Mouse (Mus musculus): ENCODE measurements around the gene Ndufb7.
A peak's percentile ranks its signal among the peaks of the same experiment; 100 is the strongest.

Ndufb7 gene

DNA sequence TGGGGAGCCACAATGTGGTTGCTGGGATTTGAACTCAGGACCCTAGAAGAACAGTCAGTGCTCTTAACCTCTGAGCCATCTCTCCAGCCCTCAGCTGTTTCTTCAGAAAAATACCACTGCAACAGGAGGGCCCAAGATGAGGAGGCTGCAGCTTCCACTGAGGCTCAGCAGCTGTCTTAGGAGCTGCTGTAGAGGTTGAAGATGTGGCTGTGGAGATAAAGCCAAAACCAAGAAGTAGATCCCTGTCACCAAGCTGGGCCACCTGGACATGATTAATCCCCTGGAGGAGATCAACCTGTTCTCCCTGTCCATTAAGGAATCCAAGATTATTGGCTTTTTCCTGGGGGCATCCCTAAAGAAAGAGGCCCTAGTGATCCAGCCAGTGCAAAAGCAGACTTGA, 33.3 kb downstream of the Ndufb7 start:
- DNase-seq (ENCODE audit: extremely low spot score, low spot score), result no peak

GRCm38 (mm10) chr8:83602650-83603029, 36.2 kb downstream of the Ndufb7 start:
- DNase-seq (ENCODE audit: extremely low spot score, low spot score), result no peak

DNA sequence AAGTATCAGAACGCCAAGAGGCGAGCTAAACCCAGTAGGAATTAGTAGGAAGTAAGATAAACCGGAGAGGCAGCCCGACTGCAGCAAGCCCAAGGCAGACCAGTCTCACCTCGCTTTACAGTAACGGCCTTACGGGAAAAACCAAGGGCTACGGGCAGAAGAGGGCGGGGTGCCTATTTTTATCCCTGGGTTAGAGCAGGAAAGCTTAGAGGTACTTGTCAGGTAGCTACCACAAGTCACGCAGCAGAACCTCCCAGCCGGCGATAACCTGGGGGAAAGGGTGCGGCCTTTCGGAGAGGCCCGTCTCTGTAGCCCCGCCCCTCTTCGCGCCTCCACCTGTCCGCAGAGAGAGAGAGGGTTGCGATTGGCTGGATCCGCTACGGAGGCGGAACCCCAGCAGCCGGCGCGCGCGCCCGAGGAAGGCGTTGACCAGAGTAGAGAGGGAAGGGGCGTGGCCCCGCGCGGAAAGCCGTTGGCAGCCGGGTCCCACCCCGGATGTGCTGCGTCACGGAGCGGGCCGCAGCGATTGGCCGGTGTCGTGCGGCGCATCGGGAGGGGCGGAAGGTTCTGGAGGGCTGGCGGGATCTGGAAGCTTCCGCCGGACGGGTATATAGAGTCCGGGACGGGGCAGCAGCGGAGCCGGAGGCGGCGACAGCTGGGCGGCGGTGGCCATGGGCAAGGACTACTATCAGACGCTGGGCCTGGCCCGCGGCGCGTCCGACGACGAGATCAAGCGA, 41.4 kb downstream of the Ndufb7 start, which contains the start of the genes Tecr and Dnajb1:
Tecr (minus strand) TSS at position 311 of the 737 bp plus-strand sequence.
Dnajb1 (plus strand) TSS at position 533 of the 737 bp plus-strand sequence.
- DNase-seq (ENCODE audit: extremely low spot score, low spot score), result peak; percentile 98

DNA sequence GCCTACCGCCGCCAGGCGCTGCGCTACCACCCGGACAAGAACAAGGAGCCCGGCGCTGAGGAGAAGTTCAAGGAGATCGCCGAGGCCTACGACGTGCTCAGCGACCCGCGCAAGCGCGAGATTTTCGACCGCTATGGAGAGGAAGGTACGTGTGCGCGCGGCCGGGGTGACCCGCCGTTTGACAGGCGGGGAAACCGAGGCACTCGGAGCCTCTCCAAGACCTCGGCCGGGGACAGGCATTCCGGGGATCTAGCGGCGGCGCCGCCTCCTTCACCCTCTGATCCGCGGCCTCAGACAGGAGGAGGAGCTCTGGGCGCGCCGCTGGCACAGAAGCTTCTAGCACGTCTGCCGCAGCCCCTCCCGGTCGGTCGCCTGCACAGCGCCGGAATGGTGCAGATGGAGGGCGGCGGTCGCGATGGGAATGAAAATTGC, 41.9 kb downstream of the Ndufb7 start:
- peak; percentile 82 for DNase-seq (ENCODE audit: extremely low spot score, low spot score)

GRCm38 (mm10) chr8:83609086-83609485, 42.6 kb downstream of the Ndufb7 start:
- DNase-seq (ENCODE audit: extremely low spot score, low spot score), result no peak

DNA sequence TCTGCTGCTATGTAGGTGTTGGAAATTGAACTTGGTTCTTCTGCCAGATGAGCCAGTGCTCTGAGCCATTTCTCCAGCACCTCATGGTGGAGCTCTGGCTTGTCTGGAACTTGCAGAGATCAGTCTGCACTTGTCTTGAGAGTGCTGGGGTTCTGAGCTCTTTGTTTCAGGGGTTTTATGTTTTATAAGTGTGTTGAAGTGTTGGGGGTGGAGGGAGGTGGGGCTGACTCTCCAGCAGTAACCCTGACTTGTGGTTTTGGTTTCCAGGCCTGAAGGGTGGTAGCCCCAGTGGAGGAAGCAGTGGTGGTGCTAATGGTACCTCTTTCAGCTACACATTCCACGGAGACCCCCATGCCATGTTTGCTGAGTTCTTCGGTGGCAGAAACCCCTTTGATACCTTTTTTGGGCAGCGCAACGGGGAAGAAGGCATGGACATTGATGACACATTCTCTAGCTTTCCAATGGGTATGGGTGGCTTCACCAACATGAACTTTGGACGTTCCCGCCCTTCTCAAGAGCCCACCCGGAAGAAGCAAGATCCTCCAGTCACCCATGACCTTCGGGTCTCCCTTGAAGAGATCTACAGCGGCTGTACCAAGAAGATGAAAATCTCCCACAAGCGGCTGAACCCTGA, 43.2 kb downstream of the Ndufb7 start:
- DNase-seq (ENCODE audit: extremely low spot score, low spot score), result no peak

DNA sequence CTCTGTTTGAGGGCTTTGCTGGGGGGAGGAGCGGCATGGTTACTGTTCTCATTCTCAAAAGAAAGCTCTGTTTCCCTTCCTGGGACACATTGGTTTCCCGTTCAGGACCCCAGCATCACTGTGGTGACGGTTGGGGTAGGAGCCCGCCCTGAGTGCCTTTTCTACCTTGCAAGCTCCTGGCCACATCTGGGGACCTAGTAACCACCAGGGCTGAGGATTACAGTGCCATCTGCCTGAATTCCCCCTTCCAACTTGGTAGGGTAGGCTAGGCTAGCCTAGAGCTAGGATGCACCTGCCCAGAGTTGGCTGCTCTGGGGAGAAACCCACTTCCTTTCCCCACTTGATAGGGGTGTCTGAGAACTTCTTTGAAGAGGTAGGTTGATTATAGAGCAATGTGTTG, 45.5 kb downstream of the Ndufb7 start:
- DNase-seq (ENCODE audit: extremely low spot score, low spot score), result no peak

GRCm38 (mm10) chr8:83613695-83614094, 47.2 kb downstream of the Ndufb7 start:
- DNase-seq (ENCODE audit: extremely low spot score, low spot score), result no peak

- DNase-seq (ENCODE audit: extremely low spot score, low spot score), result no peak
Measured at GRCm38 (mm10) chr8:83616625-83617024, 50.2 kb downstream of the Ndufb7 start.

DNA sequence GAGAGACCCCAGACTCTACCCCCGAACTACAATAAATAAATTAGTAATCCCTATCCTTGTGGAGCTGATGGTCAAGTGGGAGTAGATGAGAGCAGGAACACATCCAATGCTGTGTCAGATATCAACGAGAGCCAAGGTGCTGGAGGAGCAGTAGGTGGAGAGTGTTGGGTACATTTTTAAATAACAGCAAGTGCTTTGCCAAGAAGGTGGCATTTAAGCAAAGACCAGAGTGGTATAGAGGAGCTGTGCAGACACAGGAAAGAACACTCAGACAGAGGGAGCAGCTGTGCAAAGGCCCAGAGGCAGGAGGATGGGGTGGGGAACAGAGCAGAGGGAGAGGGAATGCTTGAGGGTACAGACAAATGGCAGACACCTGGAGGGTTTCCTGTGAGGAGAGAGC, 50.6 kb downstream of the Ndufb7 start:
- DNase-seq (ENCODE audit: extremely low spot score, low spot score), result no peak

DNA sequence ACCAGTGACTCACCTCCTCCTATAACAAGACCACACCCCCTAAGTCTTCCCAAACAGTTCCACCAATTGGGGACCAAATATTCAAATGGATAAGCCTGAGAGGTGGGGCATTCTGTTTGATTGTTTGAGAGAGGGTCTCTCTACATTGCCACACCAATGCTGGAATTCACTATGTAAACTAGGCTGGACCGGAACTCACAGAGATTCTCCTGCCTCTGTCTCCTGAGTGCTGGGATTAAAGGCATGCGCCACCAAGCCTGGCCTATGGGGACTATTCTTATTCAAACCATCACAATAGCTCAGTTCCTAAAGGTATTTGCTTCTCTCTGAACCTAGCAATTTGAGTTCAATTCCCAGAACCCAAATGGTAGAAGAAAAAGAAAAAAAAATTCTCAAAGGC, 52.1 kb downstream of the Ndufb7 start:
- no peak for DNase-seq (ENCODE audit: extremely low spot score, low spot score)

DNA sequence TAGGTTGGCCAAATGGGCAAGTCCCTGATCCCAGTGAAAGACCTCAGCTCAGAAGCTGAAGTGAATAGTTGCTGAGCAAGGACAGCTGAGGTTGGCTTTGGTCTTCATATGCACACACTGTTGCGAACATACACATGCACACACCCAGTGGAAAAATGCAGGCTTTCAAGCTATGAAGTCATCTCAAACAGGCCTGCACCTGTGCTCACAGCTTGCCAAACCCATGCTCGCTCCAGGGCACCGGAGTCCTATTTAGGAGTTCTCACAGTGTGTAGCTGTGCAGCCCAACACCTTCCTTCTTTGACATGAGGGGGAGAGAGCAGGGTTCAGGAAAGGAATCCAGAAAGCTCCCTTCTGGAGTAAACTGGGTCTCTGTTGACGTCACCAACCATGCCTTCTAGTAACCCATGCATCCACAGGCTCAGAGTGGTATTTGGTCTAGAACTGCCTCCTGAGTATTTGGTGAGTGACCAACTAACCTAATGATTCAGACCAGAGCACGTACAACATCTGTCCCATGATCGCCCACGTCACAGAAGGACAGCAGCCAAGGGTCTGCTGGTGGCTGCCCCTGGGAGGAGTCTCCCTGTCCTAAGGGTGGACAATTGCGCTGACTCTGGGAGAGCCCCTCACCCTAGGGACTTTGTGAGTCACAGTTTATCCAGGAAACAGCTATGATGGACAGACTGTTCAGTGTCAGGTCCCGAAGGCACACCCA, 53.3 kb downstream of the Ndufb7 start:
- DNase-seq (ENCODE audit: extremely low spot score, low spot score), result no peak
